Mouse (Mus musculus): ENCODE measurements around the gene Myh14.

The Myh14 gene

GRCm38 (mm10) chr7:44667996-44668738 is 2.5 kb downstream of the Myh14 start:
- DNase-seq = no peak

GRCm38 (mm10) chr7:44666462-44666861 is 4.2 kb downstream of the Myh14 start:
- DNase-seq = no peak

DNA sequence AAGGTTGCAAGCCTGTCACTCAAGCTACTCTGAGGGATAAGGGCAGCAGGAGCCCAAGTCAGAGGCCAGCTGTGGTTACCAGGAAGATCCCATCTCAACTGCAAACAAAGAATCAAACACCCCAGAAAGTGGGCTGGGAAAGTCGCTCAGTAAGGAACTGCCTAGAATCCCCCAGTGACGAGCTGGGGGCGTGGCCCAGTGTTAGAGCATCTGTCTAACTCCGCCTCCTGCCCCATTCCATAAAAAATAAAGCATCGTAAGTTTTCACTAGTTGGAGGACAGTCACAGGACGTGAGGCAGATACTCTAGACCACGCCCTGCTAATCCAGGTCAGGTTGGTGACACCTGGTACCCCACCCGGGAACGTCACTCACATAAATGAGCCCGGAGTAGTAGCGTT is 5.9 kb downstream of the Myh14 start:
- DNase-seq = no peak

DNA sequence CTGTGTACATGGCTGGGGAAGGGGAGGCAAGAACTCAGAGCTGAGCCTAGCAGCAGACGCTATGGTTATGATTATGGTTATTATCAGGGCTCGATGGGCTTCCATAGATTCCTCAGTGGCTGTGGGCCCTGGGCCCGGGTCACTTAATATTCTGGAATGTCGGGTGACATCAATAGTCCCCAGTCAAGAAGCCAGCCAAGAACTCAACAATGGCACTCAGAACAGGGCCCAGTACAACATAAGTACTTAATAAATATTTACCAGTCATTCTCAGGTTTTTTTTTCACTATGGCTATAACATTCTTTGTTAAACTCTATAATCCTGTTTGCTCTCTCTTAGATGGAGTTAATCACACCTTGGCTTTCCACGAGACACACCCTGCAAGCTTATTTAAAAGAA is 7.1 kb downstream of the Myh14 start:
- DNase-seq = no peak

GRCm38 (mm10) chr7:44662569-44662968 is 8.1 kb downstream of the Myh14 start:
- no peak for DNase-seq

GRCm38 (mm10) chr7:44662168-44662567 is 8.5 kb downstream of the Myh14 start:
- no peak for DNase-seq

DNA sequence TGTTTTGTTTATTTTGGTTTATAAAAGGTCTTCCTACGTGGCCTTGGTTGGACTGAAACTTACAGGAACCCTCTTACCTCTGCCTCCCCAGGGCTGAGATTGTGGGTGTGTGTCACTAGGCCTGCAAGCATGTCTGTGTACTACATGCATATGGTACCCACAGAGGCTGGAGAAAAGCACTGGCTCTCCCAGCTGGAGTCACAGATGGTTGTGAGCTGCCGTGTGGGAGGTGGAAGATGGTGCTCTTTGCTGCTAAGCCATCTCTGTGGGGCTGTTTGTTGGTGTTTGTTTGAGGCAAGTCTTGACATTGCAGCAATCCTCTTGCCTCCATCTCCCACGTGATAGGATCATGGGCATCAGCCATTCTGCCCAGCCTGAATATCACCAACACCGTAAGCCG is 9.4 kb downstream of the Myh14 start:
- peak; percentile 92 for DNase-seq

GRCm38 (mm10) chr7:44655504-44655903 is 15.1 kb downstream of the Myh14 start:
- DNase-seq = no peak

GRCm38 (mm10) chr7:44653773-44654172 is 16.9 kb downstream of the Myh14 start:
- no peak for DNase-seq

GRCm38 (mm10) chr7:44651416-44651815 is 19.2 kb downstream of the Myh14 start:
- no peak for DNase-seq

- peak; percentile 32 for DNase-seq
Observed at GRCm38 (mm10) chr7:44649990-44650389, 20.7 kb downstream of the Myh14 start.

DNA sequence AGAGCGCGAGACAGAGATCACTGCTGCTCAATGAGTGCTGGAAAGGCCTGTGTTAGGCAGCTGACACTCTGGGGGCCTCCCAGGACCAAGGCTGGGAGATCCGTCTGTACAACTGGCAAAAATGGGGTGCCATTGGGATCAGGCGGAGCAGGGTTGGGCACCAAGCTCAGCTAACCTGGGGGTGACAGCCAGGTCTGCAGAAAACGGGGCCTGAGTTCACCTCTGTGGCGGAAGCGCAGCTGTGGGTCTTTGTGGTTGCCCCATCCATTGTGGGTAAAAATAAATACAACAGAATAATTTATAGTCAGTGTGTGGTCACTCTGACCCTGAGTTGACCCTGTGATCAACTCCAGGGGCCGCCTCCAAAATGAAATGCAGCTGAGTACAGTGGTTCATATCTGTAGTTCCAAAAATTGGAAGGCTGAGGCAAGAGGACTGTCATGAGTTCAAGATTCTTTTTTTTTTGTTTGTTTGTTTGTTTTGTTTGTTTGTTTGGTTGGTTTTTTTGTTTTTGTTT is 21.5 kb downstream of the Myh14 start:
- DNase-seq = no peak

- no peak for DNase-seq
Observed at GRCm38 (mm10) chr7:44647729-44648128, 22.9 kb downstream of the Myh14 start.

GRCm38 (mm10) chr7:44647042-44647724 is 23.5 kb downstream of the Myh14 start:
- peak; percentile 60 for DNase-seq

- DNase-seq = no peak
Observed at GRCm38 (mm10) chr7:44645951-44646350, 24.7 kb downstream of the Myh14 start.

DNA sequence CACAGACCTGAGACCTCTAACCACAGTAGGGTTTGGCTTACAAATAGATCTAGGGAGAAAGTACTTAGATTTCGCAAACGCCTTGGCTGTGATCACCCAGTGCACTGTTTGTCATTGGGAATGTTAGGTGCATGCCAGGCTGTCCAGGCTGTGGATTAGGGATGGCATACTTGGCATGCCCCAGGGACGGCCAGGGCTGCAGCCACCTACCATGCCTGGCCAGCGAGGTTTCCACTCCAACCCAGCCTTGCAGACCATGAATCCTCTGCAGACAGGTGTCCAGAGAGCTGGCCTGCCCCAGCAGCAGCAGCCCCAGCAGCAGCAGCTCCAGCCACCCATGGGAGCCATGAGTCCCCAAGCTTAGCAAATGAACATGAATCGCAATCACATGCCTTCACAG is 25.4 kb downstream of the Myh14 start:
- DNase-seq = no peak

DNA sequence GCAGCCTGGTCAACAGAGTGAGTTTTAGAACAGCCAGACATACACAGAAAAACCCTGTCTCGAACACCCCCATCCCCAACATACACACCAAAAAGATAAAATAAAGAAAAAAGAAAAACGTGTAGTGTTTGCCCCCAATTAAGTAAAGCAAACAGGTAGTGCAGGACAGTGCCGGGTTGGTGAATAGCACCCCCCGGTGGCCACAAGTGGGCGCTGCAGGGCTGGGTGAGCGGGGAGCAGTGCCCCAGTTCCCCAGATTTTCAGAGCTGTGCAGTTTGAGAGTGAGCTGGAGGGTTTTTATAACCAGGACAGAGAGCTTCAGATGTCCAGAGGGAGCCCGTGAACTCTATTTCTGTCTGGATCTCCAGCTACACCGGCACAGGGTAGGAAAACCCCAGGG is 28.8 kb downstream of the Myh14 start:
- no peak for DNase-seq

DNA sequence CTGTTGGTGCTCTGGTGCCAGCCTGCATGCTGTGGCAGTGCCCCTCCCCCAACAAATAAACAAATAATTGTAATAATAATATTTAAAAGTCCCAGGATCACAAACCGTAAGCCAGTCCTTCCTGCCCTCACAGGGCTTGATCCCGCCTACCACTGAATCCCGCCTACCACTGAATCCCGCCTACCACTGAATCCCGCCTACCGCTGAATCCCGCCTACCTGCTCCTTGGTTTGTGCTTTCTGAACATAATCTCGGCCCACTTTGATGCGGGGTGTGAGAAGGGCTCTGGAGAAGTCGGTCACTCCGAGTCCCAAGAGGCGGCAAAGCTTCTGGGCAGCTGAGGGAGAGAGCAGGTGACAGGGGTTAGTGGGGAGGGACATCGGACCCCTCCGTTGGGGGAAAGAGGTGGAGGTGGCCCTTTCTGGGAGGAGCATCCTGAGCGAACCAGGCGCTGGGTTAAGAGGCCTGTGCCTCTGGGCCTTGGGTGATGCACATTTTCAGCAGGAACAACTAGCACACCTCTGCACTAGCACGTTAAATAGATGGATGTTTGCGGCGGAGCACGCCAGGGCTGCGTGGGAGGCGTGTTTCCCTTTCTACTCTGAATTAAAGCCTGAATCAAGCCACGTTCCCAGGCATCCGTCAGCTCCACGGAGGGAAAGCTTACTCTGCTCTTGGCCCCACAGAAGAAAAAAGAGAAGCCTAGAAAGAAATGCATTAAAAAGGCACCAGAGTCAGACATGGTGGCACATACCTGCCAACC is 29.6 kb downstream of the Myh14 start:
- peak; percentile 45 for DNase-seq

DNA sequence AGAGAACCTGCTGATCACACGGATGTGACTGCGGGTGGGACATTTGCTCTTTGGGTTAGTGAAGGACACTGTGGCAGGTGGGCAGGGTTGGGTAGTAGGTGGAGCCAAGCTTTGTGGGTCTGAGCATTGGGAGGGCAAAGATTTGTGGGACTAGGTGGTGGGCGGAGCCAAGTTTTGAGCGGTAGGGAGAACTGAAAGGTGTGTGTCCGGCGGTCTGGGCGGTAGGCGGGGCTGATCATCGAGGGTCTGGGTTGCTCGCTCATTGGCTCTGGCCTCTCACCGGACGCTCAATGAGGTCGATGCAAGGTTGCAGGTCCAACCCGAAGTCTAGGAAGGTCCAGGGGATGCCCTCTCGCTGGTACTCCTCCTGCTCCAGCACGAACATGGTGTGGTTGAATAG is 32.0 kb downstream of the Myh14 start:
- DNase-seq = no peak

DNA sequence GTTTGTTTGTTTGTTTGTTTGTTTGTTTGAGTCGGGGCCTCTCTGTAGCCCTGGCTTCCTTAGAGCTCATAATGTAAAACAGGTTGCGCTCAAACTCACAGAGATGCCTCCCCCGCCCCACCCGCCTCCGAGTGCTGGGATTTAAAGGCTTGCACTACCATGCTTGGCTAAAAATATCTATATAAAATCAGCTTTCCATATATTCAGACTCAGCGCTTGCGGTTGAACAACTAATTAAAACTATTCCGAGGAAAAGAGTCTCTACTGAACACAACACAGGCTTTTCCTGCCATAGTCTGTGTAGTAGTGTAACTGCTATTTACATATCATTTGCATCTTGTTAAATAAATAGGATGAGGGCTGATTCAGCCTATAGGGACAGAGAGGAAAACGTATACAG is 34.0 kb downstream of the Myh14 start:
- DNase-seq = no peak

GRCm38 (mm10) chr7:44633407-44633806 is 37.2 kb downstream of the Myh14 start:
- no peak for DNase-seq

DNA sequence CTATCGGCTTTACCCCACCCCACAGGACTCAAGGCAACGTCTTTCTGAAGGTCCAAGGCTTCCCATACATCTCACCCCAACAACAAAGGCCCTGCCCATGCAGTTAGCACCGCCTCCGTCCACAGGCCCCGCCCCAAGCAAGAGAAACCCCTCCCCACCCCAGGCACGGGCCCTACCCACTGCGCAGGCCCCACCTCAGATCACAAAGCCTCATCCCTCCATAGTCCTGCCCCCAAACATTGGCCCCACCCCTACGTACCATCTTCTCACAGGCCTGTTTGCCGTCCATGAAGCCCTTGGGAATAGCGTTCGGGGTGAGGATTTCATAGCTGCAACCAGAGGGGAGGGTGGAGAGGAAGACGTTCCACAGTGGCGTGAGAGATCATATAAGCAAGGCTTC is 38.0 kb downstream of the Myh14 start:
- DNase-seq = no peak

DNA sequence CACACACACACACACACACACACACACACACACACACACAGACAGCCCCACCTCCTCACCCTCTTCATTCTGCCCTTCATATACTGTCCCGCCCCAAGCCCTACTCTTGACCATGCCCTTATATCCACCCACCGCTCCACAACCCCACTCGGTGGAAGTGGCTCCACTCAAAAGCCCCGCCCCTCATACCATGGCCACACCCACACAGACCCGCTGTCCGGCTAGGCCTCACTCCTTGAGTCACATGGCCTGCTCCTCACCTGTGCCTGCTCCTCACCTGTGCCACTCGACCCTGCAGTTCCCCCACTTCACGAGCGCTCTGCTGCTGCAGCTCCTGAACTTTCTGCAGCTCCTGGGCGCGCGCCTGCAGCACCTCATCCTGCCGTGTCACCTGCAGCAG is 40.2 kb downstream of the Myh14 start:
- DNase-seq = no peak
